Mouse (Mus musculus) right cerebral cortex, adult 18-20 months (tissue): Measurements from ENCODE around the gene Ttll3.

Source experiments
- DNase-seq: peaks from one replicate; pipeline ENCODE4 v3.0.0; 2022; ENCODE audit warnings: mixed read lengths

Ttll3 gene

DNA sequence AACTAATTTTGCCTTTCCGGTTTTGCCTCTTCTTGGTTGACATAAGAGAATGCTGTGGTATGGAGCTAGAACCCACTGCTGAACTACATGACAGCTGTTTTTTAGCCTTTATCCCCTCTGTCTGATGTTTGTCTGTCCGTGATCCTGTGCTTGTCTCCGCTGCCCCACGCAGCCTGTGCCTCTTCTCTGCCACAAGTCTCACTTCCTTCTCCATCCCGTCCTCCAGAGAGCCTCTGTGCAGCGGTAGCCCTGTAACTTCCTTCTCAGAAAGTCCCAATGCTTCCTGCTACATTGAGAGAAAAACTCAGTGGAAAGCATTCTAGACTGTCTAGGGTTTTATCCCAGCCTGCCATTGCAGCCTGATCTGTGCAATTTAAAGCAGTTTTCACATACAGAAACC, 9.8 kb upstream of the Ttll3 start:
- no peak for DNase-seq

DNA sequence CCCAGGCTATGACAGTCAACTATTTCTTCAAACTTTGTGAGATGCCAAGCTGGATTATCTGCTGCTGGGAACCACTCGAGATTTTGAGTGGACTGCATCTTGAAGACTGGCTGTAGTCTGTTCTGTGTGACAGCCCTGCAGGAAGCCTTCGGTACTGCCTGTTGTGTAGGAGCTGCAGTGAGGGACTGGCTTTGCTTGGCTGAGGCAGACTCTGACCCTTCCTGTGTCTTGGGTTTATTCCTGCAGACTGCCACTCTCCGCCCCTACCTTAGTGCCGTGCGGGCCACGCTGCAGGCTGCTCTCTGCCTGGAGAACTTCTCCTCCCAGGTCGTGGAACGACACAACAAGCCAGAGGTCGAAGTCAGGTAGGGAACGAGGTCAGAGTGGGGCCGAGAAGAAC, 8.6 kb upstream of the Ttll3 start:
- DNase-seq = no peak

DNA sequence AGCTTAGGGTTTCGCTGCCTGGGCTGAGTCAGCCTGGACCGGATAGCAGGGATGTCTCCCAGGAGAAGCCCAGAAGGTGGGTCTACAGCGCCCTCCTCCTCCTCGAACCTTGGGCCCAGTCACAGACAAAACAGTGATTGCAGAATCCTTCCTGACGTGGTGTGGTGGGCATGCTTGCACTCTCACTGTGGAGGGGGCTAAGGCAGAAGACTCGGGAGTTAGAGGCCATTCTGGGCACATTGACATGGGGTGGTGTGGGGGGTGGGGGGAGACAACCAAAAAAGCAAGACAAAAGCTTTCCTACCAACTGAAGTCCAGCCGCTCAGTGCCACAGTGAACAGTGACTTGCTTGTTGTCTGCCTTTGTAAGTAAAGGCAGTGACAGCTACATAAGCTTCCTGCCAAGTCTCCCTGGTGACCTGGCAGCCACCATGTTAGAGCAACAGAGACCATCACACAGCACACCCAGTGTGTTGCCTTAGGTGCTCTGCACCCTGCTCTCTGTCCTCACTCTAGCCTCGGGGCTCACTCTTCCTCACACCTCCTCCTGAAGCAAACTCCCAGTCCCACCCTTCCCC, 4.6 kb upstream of the Ttll3 start:
- no peak for DNase-seq

DNA sequence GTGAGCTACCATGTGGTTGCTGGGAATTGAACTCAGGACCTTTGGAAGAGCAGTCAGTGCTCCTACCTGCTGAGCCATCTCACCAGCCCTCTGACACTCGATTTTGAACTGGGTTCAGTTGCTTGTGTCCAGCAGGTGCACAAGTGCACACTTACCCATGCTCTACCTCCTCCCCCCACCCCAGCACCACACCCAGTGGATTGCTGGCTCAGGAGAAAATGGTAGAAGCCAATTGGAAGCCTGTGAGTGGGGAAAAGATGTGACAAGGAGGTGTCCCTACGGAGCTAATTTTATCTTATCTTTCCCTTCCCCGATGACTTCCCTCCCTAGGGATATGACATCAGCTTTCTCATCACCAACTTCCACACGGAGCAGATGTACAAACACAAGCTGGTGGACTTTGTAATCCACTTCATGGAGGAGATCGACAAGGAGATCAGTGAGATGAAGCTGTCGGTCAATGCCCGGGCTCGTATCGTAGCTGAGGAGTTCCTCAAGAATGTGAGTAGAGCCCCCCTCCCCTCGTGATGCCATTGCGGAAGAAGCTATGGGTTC, 3.8 kb upstream of the Ttll3 start:
- DNase-seq = no peak

DNA sequence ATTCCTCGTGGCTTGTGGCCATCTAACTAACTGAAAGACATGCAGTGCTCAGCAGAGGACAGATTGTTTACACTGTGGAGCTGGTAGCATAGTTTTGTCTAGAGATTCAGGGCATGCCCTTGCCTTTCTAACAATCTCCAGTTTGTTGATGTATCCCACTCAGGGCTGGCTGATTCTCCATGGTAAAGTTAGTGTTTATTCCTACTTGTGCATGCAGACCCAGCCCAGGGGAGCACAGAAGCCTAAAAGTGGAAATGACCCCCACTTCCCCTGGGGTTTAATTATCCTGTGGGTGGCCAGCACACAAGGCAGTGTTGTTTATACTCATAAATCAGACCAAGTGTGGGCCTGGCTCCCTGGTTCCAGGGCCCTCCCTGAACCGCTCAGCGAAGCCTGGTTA, 3.0 kb upstream of the Ttll3 start:
- no peak for DNase-seq

DNA sequence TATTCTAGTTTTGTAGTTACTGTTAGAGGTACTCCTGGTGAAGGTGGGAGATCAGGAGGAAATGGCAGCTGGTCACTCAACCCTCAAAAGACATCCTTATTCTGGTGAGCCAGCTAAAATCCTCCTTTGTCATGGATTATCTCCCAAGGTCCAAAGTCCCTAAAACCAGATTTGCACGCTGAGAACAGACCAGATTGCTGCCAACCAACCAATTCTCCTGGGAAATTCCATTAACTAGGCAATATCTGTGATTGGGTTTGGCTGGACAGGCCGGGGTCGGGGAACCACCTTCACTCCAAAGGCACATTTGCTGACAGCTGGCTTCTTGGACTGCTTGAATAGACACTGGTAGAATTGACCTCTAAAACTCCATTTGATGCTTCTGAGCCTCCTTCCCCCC, 1.7 kb downstream of the Ttll3 start:
- no peak for DNase-seq

DNA sequence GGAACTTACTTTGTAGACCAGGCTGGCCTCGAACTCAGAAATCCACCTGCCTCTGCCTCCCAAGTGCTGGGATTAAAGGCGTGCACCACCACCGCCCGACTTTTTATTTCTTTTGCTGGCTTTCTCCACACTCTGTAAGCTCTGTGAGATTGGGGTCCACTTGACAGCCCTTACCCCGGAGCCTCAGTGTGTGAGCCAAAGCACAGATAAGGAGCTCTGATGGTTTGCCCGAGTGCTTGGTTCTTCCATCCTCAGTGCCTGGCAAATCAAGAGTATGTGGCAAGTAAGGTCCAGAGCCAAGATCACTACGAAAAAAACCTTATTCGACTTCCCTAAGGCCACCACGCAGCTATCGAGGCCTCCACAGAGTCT, 2.9 kb downstream of the Ttll3 start:
- no peak for DNase-seq

DNA sequence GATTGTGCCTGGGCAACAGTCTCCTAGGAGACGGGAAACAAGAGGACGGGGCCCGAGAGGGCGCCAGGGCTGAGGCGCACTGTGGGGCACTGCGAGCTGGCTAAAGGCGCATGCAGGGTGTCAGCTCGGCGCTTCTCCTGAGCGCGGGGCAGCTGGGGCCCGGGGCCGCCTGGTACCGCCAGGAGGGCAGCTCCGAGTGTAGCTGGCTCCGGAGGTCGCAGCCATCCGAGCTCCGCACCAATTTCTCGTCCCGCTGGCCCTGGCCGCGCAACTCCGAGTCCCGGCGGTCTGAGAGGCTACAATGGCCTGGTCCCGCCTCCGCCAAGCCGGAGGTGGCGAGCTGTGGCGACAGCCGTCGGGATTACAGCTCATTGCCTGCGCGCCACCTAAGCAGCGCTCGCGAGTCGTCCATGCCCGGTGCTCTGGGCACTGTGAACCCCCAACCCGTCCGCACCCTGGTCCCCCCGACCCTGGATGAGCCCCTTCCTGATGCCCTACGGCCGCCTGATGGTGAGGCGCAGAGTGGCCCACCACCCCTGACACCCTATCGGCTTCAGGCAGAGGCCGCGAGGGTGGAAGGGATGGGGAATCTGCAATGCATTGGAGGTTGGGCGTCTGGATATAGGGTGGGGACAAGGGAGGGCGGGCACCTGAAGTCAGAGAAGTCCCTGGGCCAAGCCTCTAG, 3.5 kb downstream of the Ttll3 start:
- peak; percentile 49 for DNase-seq

DNA sequence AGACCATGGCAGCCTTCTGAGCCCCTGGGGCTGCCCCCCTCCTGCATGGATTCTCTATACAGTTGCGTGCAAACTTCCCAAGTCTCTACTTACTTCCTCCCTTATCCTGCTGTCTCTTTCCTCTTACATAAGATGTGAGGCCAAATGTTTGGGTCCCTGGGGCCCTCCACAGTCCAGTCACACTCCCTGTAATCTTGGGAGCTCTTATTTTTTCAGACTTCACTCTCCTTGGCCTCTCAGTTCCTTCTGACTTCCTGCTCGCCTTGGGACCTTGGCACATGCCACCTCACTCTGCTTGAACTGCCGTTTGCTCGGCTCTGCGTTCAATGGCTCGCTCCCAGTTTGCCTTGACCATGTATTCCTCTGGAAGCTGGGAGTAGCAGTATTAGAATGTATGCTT, 4.9 kb downstream of the Ttll3 start:
- no peak for DNase-seq

DNA sequence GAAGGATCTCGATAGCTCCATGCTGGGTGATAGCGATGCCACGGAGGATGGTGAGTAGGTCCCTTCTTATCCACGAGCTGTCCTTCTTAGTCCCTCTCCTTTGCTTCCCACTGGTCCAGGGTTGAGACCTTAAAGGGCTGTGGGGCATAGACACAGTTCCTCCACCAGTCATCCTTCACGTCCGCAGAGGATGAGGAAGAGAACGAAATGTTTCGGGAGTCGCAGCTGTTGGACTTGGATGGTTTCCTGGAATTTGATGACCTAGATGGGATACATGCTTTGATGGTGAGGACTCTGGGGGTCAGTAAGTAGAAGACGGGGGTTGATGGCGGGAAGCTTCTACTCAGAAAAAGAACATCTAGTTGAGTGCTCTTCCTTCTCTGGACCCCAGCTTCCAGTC, 5.8 kb downstream of the Ttll3 start:
- no peak for DNase-seq

DNA sequence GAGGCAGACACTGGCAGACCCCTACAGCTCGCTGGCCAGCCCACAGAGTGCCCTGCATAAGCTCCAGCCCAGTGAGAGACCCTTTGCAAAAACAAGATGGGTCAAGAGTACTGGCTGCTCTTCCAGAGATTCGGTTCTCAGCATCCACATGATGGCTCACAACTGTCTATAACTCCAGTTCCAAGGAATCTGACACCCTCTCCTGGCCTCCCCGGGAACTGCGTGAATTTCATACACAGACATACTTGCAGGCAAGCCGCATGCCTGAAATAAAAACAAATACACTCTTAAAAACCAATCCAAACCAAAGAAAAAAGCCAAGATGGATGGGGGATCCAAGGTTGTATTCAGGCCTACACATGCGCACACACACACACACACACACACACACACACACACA, 6.4 kb downstream of the Ttll3 start:
- no peak for DNase-seq

DNA sequence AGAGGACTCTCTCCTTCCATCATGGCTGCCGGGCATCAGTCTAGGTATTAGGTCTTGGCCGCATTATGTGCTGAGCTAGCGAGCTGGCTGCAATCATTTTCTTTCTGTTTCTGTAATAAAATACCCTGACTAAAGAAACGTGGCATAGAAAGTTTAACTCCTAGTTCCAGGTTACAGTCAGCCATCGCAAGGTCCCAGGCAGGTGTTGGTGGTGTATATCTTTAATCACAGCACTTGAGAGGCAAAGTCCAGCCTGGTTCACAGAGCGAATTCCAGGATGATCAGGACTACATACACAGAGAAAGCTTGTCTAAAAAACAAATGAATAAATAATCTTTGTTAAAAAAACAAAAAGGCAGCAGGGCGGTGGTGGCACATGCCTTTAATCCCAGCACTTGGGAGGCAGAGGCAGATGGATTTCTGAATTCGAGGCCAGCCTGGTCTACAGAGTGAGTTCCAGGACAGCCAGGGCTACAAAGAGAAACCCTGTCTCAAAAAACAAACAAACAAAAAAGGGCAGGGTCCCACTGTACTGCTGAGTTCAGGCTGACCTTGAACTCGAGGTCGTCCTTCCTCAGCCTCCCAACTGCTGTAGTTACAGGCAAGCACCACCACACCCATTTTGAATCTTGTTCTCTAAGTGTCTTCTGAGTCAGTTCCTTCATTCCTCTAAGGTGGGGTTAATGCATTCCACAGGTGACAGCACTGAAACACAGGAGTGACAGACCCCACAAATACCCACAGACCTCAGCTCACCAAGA, 7.4 kb downstream of the Ttll3 start:
- DNase-seq = no peak

DNA sequence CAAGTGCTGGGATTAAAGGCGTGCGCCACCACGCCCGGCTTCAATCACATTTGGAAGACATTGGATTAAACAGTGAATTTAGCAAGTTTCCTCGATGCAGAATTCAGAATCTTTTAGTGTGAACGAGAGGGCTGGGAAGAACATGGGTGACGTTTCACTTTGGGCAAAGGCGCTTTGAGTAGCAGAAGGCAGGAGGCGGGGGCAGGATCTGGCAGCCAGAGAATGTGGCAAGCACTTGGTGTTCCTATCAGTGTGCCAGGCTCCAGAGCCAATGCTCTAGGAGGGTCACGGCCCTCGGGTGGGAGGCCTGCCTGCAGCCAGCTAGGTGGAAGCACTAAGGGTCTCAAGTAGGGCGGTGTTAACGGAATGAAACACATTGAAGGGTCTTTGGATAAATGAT, 13.0 kb downstream of the Ttll3 start:
- DNase-seq = peak; percentile 66

DNA sequence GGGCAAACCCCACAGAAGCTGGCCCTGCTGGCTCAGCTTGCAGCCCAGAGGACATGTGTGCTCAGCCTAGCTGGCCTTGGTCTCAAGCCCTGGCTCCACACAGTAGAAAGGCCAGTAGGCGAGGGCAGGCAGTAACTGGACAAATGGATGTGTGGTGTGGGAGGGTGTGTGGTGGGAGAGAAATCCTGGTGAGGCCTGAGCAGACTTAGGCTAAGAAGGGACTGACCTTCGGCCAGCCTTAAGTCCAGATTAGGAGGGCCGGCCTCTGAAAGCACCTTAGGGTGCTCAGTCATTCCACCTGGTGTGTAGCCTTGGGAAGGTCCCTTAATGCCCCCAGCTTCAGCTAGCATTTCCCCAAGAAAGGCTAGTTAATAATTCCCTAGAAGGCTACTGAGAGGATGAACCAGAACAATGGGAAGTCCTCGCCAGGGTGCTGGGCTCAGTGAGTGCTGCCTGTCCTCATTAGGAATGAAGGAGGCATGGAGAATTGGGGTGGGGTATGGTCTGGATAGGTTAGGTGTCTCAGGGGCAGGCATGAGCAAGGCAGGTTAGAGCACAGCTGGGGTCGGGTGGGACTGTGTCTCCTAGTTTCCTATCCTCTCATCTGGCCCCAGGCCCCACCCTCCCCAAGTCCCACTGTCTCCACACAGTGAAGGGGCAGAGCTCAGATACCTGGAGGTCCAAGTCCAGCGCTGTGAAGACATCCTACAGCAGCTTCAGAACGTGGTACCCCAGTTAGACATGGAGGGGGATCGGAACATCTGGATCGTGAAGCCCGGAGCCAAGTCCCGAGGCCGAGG, 15.8 kb downstream of the Ttll3 start:
- DNase-seq = no peak

DNA sequence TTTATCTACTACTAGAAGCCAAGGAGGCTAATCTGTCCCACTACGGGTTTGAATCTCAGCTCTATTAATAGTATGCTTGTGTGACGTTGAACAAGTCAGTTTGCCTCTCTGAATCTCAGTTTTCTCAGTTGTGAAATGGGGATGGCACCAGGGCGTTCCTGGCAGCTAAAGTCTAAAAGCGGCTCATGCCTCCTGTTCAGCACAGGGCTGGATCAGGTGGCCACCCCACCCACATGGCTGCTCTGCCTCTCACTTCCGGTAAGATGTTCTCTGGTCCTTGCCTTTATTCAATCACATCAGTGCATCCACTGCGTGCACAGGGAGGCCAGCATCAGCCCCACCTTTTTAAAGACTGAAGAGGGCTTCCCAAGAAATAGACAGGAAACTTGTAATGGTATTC, 16.4 kb downstream of the Ttll3 start:
- DNase-seq = peak; percentile 86

DNA sequence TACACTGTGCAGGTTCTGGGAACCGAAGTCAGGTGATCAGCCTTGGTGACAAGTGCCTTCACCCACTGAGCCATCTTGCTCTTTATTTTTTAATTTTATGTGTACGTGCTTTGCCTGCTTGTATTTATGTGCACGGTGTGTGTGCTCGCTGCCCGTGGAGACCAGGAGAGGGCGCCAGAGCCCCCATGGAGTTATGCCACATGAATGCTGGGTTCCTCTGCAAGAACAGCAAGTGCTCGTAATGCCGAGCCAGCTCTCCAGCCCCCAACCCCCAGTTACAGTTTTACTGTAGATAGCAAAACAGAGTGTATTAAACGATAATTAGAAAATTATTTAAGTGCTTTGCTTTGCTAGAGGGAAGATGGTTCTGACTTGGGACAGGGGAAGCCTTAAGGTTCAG, 17.6 kb downstream of the Ttll3 start:
- DNase-seq = no peak

DNA sequence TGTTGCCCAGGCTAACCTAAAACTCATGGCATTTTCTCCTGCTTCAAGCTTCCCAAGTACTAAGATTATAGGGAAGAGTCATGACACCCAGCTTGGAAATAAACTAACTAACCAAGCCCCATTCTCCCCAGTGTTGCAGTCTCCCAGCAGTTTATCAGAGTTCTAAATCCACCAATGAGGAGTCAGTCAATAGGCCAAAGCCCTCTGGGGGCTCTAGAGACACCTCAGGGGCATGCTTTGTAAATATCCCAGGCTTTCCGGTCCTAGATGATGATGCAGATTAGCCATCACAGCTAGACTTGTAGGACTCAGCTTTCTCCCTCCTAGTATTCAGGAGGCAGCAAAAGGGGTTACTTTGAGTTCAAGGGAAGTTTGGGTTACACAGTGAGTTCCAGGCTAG, 20.9 kb downstream of the Ttll3 start:
- DNase-seq = no peak

DNA sequence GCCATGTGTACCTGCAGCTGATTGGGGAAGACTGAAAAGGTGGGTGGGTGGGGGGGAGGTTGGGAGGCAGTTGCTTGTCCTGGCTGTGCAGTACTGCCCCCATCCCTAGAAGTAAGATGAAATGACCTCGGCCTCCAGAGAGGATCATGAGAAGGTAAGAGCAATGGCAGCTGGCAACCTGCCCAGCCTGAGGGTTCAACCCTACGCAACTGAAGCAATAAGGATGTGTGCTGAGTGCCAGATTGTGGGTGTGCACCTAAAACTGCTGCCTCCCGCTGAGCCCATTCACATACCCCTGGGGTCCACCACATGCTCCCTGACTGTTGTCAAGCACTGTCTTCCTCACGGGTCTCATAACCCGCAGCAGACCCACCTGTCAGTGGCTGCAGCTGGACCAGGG, 27.4 kb downstream of the Ttll3 start:
- no peak for DNase-seq

DNA sequence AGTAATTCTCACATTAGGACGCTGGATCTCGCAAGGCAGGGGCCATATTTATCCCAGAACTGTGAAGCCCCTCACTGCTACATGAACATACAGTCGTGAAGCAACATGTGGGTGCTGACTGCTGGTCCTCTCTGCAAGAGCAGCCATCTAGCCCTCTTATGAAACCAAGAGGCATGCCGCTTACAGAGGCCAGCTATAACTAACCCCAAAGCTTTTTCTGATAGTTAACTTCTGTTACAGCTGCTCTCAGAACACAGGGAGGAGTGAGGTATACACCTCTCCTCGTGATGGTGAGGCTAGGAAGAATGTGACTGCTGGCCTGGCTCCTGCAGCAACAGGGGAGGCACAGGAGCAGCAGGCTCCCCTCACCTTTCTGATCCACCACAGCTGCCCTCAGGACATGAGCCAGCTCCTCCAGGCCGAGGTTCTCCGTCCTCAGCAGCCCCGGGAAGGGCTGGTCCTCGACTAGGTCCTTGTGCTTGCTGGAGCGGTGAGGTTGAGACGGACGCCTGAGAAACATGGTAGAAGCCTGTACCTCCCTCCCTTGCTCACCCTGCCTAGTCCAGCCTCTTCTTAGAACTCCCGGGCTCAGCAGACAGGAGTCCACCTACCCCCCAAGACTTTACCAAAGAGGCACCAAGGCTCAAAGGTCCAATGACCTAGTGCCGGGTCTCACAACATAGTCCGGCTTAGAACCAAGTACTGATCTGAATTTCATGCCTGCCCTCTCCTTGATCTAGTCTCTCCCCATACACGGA, 29.6 kb downstream of the Ttll3 start:
- DNase-seq = no peak

DNA sequence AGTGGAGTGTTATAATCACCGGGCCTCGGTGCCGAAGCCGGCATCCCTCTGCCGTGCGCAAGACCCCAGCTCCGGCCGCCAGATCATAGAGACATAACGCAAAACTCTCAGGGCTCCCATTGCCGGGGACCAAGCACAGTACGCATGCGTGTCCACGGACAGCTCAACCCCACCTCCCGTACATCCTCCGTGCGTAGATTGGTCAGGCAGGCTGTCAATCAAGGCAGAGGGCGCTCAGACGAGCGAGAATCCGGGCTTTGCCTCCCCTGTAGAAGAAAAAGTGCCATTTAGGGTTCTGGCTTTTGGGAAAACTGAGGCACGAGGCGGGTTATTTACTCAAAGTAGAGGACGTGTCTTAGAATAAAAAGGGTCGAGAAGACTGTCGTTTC, 30.1 kb downstream of the Ttll3 start, which contains the start of gene Rpusd3:
TSS of gene Rpusd3 (minus strand) at position 142 of the 389 bp plus-strand sequence.
- DNase-seq = peak; percentile 97

DNA sequence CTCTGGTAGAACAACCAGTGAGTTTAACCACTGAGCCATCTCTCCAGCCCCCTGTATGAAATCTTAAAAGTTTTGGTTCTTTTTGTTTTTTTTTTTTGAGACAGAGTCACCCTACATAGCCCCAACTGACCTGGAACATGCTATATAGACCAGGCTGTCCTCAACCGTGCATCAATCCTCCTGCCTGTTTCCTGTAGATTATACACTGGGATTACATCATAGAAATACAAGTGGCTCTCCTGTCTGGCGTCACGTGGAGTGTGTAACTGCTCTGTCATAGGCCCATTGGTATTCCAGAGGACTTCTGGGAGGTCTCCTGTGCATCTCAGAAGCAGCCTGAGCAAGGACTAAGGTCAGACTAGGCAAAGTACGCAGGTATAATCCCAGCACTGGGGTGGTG, 33.9 kb downstream of the Ttll3 start:
- DNase-seq = no peak

DNA sequence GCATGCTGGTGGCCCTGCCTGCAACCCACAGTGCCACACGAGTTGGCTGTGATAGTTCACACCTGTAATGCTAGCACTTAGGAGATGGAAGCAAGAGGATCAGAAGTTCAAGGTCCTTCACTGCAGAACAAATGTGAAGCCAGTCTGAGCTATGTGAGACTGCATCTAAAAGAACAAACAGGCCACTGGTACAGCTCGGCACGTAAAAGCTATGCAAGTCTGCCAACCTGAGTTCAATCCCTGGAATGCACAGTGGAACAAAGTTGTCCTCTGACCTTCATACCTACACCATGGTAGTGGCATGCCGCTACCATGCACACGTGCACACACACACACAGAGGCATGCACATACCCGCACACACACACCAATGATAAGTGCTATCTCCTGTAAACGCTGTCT, 35.1 kb downstream of the Ttll3 start:
- no peak for DNase-seq

DNA sequence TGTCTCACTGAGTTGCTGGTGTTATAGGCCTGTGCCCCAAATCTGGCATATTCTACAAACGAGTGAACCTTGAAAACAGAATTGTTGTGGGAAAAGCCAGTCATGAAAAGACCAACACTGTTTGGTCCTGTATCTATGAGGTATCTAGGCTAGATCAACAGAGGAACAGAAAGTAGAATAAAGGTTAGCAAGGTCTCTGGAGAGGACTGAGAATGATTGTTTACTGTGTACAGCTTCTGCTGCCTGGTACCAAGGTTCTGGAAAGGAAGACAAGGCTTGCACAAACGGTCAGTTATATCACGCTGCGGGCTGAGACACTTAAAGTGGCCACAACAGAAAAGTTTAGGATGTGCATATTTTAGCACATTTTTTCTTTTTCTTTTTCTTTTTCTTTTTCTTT, 37.6 kb downstream of the Ttll3 start:
- no peak for DNase-seq
